In the genomic region with DNA sequence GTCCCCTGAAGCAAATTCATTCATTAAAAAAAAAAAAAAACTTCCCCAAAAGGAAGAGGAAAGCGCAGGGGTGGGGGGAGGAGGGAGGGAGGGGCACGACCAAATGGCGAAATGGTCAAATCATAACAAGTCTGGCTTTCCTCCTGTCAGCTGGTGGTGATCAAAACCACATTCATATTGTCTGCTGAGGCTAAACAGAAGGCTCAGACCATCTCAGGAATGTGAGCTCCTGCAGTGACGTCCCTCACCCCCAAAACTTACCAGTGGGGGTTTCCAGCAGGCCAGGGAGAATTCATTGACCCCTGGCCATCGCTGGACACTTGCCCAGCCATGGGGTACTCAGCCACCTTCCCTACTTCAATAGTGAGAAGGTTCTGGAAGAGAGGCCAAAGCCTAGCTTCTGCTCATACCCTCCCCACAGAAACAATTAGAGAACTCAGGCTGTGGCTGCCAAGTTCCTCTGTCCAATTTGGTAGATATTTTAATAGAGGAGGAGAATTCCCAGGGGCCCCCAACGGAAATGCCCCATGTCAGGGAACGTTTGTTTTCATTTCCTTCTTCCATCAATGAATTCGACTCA, we compare ENCODE assay signal across 9 mouse cellular contexts.
DNase-seq lines count a peak whose midpoint lies in the region; ATAC-seq and TF ChIP-seq lines count a peak whose summit lies in the region.
"Had no signal": no experiment of that assay in that cellular context is flagged by ENCODE, and none has a peak within 500 bp of the region (broad histone marks: within the 10 kb centered on the region; RNA-seq: fewer than 3 reads in every experiment).

No protein-coding gene starts in this region.

- H3K9me3 ChIP-seq in embryonic facial prominence, embryonic 11.5 days (replicated peaks; ENCODE audit: control insufficient read depth, low read length), result no peaks in the 10 kb centered on the region
- H3K9me3 ChIP-seq in limb, embryonic 10.5 days (replicated peaks), result no peaks in the 10 kb centered on the region
- H3K9me3 ChIP-seq: limb, embryonic 15.5 days had no signal

- H3K4me3 ChIP-seq in embryonic facial prominence, embryonic 11.5 days (ENCODE audit: low read depth, low read length), result no peak overlapping the region
- H3K4me3 ChIP-seq in limb, embryonic 10.5 days, result no peak overlapping the region
- no peak overlapping the region for H3K4me3 ChIP-seq in olfactory bulb, adult 2 months (ENCODE audit: insufficient read depth, low read depth, low read length)
- H3K4me3 ChIP-seq: limb, embryonic 15.5 days had no signal

- 18% methylated on average over 8 of the region's 8 CpGs for WGBS in embryonic facial prominence, embryonic 11.5 days
- 30% methylated on average over 8 of the region's 8 CpGs for WGBS in limb, embryonic 10.5 days
- WGBS in olfactory bulb, adult 2 months, result 56% methylated on average over 8 of the region's 8 CpGs

- H3K36me3 ChIP-seq in embryonic facial prominence, embryonic 11.5 days (replicated peaks; ENCODE audit: control insufficient read depth, insufficient read depth, low read depth, low read length), result no peaks in the 10 kb centered on the region
- peaks cover 9% of the 10 kb centered on the region; the same call in 1 of the 2 replicates for H3K36me3 ChIP-seq in limb, embryonic 10.5 days
- H3K36me3 ChIP-seq: limb, embryonic 15.5 days had no signal

- no peak for TF ChIP-seq CTCF in olfactory bulb, adult 2 months (IDR thresholded peaks at IDR 0.05; ENCODE audit: insufficient read depth, low read depth, low read length)

- 0 out of 2 replicates have a peak overlapping the region, but pooled peaks have one; percentile 35 for H3K27ac ChIP-seq in embryonic facial prominence, embryonic 11.5 days (replicated peaks; ENCODE audit: low read depth, low read length)
- H3K27ac ChIP-seq in limb, embryonic 10.5 days, result peak overlapping the region; percentile 37; the same call in 1 of the 2 replicates
- peak overlapping the region; percentile 34; the same call in 1 of the 2 replicates for H3K27ac ChIP-seq in olfactory bulb, adult 2 months (ENCODE audit: insufficient read depth, low read depth, low read length)
- H3K27ac ChIP-seq: limb, embryonic 15.5 days had no signal

- no peak for TF ChIP-seq POLR2A in olfactory bulb, adult 2 months (IDR thresholded peaks at IDR 0.05; ENCODE audit: insufficient read depth, low read depth, low read length)

- intact Hi-C loops in heart, postnatal 36 days (cut with DNase I), result loop anchor here (2.0 kb wide), 1 partner anchor 22 kb away; no protein-coding TSS in a partner anchor

- DNase-seq in 3134 (ENCODE audit: extremely low read depth, insufficient read length, low spot score), result peak; percentile 63
- peak; percentile 79 for DNase-seq in embryonic facial prominence, embryonic 11.5 days (ENCODE audit: low spot score)
- peak; percentile 46 to 54 for DNase-seq in heart, postnatal 36 days
- DNase-seq in limb, embryonic 10.5 days (ENCODE audit: low spot score), result no peak
- DNase-seq in left cerebral cortex, adult 11 months (ENCODE audit: low spot score), result no peak
- DNase-seq in ovary, postnatal 36 days (ENCODE audit: low spot score), result no peak
- no peak for DNase-seq in B cell, adult 2 months

- peaks cover 25% of the 10 kb centered on the region for H3K4me1 ChIP-seq in embryonic facial prominence, embryonic 11.5 days (ENCODE audit: control insufficient read depth, insufficient read depth, low read length)
- H3K4me1 ChIP-seq in limb, embryonic 10.5 days, result peaks cover 64% of the 10 kb centered on the region
- peaks cover 21% of the 10 kb centered on the region for H3K4me1 ChIP-seq in olfactory bulb, adult 2 months (ENCODE audit: control insufficient read depth, insufficient read depth, low read length)

- peak overlapping the region; percentile 1; the same call in 1 of the 2 replicates for H3K4me2 ChIP-seq in embryonic facial prominence, embryonic 11.5 days (ENCODE audit: low read depth, low read length)
- H3K4me2 ChIP-seq: limb, embryonic 15.5 days had no signal

- ATAC-seq in embryonic facial prominence, embryonic 11.5 days (replicated peaks; ENCODE audit: insufficient number of reproducible peaks, low FRiP score, low TSS enrichment, low read depth), result no peak

- no peaks in the 10 kb centered on the region for H3K27me3 ChIP-seq in embryonic facial prominence, embryonic 11.5 days (ENCODE audit: control insufficient read depth, insufficient read depth, low read length)
- no peaks in the 10 kb centered on the region for H3K27me3 ChIP-seq in limb, embryonic 10.5 days (ENCODE audit: low read depth, poor library complexity, severe bottlenecking)
- H3K27me3 ChIP-seq: limb, embryonic 15.5 days had no signal

- no peak overlapping the region for H3K9ac ChIP-seq in embryonic facial prominence, embryonic 11.5 days (replicated peaks; ENCODE audit: low read length)
- H3K9ac ChIP-seq: limb, embryonic 15.5 days had no signal

Comparison
In these comparisons a context has a peak if more than half of its experiments do, and no peak if none do; other contexts are left out.
1. DNase-seq: peak in 3134 (single experiment), embryonic facial prominence, embryonic 11.5 days (single experiment) and heart, postnatal 36 days (2 of 2); none in limb, embryonic 10.5 days (single experiment), left cerebral cortex, adult 11 months (single experiment), ovary, postnatal 36 days (single experiment) and B cell, adult 2 months (0 of 2).
2. Peak in every context shown above with its lines, with median percentiles within 50 percentile points of each other: H3K27ac ChIP-seq.